Mouse (Mus musculus) right cerebral cortex, postnatal 14 days (tissue): Measurements from ENCODE around the gene Ksr1.
A peak's percentile ranks its signal among the peaks of the same experiment; 100 is the strongest.

Source experiments
- DNase-seq: peaks from one replicate; pipeline ENCODE4 v3.0.0; 2022

Ksr1 gene

DNA sequence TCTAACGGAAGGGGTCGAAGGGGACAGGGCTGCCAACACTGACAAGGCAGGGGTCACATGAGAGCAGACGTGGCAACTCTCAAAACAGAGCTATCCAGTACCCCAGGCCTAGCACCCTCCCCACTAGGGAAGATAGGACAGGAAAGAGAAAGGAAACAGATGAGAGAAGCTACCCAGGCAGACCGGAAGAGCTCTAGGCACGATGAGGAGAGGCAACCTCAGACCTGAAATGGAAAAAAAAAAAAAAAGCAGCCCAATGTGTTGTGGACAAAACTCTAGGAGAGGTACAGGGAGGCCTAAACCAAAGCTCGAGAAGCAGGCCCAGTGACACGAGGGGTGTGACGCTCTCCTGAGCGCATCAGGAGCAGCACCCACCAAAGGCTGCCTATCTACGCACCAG is 23.7 kb downstream of the Ksr1 start:
- no peak for DNase-seq

DNA sequence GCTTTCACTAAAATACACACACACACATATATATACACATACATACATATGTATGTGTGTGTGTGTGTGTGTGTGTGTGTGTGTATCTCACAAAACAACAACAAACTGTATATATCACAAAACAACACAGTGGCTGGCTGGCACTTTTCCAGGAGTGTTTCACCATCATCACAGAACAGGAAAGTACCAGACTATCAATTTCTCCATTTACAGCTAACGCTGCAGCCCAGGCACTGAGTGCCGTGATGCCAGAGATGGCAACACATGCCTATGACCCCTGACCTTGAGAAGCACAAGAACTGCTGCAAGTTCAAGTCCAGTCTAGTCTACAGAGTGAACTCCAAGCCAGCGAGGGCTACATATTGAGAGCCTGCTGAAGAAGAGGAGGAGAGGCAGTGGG is 26.1 kb downstream of the Ksr1 start:
- DNase-seq = no peak

DNA sequence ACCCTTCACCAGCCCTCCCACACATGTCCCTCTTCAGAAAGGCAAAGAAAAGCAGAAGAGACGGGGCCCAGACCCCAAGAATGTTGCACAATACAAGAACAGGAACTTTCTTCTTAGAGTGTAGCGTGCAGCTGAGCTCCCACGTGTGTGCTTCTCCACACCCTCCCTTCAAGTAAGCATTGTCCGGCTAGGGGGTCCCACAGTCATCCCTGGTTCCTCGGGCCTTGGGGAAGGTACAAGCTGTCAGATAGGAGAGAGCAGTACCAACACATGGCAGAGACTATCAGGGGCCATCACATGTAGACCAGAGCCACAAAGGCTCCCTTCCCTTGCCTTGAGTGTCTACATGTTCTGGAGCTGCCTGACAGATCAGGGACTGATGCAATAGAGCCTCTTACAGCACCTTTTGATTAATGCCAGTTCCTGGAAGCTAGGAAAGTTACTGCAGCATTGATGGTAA is 27.3 kb downstream of the Ksr1 start:
- no peak for DNase-seq

GRCm38 (mm10) chr11:79116665-79117064 is 29.5 kb downstream of the Ksr1 start:
- DNase-seq = no peak

- no peak for DNase-seq
These were observed 30.5 kb downstream of the Ksr1 start for GRCm38 (mm10) chr11:79115659-79116058.

DNA sequence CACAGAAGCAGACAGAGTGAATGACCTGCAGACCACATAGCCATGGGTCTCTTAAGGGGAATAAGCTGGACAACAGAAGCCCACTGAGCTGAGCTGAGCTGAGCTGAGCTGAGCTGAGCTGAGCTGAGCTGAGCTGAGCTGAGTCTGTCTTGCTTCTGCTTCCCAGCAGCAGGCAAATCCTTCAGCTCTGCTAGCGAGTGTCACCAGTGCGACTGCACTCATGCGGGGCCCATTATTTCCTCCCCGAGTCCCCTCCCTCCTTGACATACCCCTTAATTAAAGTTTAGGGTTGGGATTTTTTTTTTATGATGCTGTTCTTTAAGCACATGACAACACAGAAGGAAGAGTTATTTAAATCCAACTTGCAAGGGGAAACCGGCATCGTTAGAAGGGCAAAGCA is 32.1 kb downstream of the Ksr1 start:
- DNase-seq = no peak

DNA sequence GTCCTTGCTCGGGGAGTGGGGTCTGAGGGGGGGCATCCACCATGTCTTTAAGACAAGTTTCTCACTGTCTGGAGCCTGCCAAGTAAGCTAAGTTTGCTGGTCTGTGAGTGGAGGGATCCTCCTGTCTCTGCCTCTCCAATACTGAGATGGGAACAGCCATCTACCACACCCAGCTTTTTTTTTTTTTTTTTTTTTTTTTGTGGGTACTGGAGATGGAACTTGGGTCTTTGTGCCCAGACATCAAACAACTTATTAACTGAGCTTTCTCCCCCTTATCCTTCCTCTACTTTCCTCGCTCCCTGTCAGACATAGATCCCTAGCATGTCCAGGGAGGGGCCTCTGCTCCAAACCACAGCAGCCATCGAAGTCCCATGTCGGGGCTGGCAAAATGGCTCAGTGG is 32.8 kb downstream of the Ksr1 start:
- no peak for DNase-seq

DNA sequence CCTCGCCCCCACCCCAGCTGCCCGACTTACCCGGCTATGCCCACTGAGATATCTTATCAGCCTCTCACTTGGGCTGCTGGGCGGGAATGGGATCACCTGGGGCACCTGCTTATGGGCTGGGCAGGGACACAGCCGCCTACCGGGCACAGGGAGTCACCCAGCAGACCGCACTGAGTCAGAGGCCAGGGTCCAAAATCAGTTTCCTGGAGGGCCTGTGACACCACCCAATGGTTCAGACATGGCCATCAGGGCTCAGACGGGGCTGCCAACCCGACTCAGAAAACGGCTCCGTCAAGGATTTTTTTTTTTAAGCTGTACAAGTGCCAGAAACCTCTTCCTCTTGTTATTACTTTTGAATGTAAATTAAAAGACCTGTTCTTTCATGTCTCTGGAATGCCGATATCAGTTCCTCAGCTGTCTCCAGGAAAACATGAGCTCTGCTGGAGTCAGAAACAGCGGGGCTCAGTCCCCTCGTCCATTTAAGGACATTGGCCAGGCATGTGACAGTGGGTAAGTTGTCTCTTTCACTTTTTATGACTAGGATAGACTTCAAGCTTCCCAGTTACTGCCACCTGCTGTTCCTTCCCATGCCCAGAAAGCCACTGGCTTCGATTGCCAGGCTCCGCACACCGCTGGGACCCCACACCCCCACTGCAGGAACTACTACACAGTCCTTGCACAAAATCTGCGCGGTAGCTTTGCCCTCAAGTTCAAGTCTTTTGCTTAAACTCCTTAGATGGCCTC is 33.5 kb downstream of the Ksr1 start:
- no peak for DNase-seq

GRCm38 (mm10) chr11:79111864-79112558 is 34.2 kb downstream of the Ksr1 start:
- DNase-seq = no peak

DNA sequence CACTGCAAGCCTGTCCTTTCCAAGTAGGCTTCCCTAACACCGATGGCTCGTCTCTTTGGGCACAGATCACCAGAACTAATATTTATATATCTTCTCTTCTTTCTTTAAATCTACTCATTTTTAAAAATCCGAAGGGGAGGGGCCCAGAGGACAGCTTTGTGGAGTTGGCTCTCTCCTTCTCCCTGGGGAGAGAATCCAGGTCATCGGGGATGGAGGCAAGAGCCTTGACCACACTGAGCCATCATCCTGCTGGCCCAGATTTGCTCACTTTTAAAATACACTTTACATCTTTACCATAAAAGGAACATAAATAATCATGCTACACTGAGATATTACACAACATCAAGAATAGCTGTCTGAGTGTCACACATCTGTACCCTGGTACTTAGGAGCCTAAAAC is 35.8 kb downstream of the Ksr1 start:
- DNase-seq = no peak

GRCm38 (mm10) chr11:79107934-79108333 is 38.3 kb downstream of the Ksr1 start:
- no peak for DNase-seq

DNA sequence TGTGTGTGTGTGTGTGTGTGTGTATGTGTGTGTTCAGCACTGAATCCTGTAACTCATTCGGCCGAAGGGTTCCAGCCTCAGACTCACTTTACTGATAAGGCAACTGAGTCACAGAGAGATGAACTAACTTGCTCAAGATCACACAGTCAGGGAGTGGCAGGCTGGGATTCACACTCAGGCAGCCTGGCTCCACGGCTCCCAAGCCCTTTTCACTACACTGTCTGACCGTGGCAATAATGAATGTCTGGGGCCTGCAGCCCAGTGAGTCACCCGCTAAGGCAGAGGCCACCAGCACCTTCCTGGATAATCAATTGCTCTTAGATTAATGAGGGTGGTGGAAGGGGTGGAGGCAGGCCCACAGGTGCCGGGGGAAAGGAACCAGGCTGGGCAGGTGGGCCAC is 41.2 kb downstream of the Ksr1 start:
- no peak for DNase-seq

GRCm38 (mm10) chr11:79104538-79104937 is 41.7 kb downstream of the Ksr1 start:
- no peak for DNase-seq

- DNase-seq = no peak
These were observed 42.1 kb downstream of the Ksr1 start for GRCm38 (mm10) chr11:79104096-79104495.

DNA sequence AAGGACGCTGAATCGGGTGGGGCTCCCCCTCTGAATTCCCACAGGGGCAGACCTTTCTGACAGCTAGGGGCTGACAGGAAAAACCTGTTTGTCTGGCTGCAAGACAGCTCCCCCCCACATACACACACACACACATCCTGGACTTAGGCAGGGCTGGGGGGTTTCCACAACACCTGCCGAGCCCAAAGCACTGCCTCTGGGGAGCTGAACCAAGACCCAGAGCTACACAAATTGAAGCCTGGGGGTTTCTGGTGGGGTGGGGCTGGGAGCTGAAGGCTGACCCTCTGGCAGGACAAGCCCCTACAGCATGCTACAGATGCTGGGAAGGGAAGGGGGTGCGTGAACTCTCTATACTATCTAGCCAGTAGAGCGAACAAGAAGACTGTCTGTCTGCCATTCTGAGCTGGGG is 42.7 kb downstream of the Ksr1 start:
- no peak for DNase-seq

GRCm38 (mm10) chr11:79102280-79102679 is 43.9 kb downstream of the Ksr1 start:
- DNase-seq = no peak

DNA sequence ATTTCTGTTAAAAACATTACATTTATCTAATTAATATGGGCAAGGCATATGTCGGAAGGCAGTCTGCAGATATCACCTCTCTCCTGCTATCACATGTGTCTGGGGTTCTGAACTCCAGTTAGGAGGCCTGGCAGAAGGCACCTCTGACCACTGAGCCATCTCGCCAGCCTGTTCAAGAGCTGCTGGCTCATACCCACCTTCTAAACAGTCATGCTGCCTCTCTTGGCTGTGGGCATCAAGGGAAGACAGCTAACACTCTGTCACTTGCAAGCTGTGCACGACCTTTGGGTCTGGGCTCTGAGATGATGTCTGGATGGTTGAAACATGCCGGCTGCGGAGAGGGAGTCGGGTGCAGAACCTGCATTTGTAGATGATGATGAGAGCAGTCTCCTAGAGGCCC is 44.6 kb downstream of the Ksr1 start:
- no peak for DNase-seq

GRCm38 (mm10) chr11:79099032-79099431 is 47.2 kb downstream of the Ksr1 start:
- no peak for DNase-seq

DNA sequence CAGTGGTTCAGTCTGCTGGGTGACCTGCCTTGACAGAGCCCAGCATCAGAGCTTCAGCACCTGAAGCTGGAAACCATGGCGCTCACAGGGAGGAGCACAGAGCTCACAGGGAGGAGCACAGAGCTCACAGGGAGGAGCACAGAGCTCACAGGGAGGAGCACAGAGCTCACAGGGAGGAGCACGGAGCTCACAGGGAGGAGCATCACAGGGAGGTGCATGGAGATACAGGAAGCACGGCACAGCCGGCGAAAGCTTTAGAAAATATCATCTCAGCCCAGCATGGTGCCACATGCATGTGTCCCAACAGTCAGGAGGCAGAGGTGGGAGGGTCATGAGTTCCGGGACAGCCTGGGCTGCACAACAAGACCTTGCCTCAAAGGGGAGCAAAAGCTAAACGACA is 48.5 kb downstream of the Ksr1 start:
- no peak for DNase-seq

- DNase-seq = no peak
These were observed 49.5 kb downstream of the Ksr1 start for GRCm38 (mm10) chr11:79096673-79097072.

DNA sequence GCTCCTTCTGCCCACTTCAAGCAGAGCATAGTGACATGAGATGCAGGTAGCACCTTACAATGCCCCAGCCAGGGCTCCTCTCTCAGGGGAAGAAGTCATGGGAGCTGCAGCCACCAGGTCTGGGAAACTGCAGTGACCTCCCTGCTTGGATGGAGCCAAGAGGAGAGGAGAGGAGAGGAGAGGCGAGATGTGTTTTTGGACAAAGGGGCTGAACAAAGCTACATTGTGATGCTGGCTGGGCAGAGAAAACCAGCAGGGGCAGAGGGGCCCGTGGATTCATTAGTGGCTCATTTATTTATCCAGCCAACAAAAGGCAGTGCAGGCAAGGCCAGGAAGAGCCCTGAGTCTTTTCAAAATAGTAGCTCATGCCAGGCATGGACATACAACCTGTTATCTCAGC is 50.5 kb downstream of the Ksr1 start:
- DNase-seq = no peak

- peak; percentile 37 for DNase-seq
These were observed 51.5 kb downstream of the Ksr1 start for GRCm38 (mm10) chr11:79094727-79095126.

GRCm38 (mm10) chr11:79093986-79094695 is 52.1 kb downstream of the Ksr1 start:
- DNase-seq = no peak

- no peak for DNase-seq
These were observed 52.8 kb downstream of the Ksr1 start for GRCm38 (mm10) chr11:79093386-79093906.
